Mouse (Mus musculus): ENCODE data around the gene Coq9. TPM values are rescaled to one million over a fixed set of nuclear protein-coding genes. Genes with fewer than 3 reads are reported as not detected.

Gene Coq9
- polyA plus RNA-seq, 1 experiment from 2014 or later, result 72.7 TPM

Other genes with a start within 250 kb of the Coq9 start
- 48.9 and 49.7 TPM in 2 replicates for gene Rspry1, start 236.4 kb upstream of the Coq9 start, polyA plus RNA-seq (2015; fragmentation: Nextera tagmentation; extraction: Ambion mirVana)
- gene Fam192a, start 236.3 kb upstream of the Coq9 start, polyA plus RNA-seq (2015; fragmentation: Nextera tagmentation; extraction: Ambion mirVana), result 72.2 and 74.2 TPM in 2 replicates
- 151 and 160 TPM in 2 replicates for gene Arl2bp, start 171.7 kb upstream of the Coq9 start, polyA plus RNA-seq (2015; fragmentation: Nextera tagmentation; extraction: Ambion mirVana)
- gene Pllp, start 142.0 kb upstream of the Coq9 start, polyA plus RNA-seq (2015; fragmentation: Nextera tagmentation; extraction: Ambion mirVana), result 0.50 and 0.83 TPM in 2 replicates
- not detected in 2 replicates for gene Ccl22, start 92.7 kb upstream of the Coq9 start, polyA plus RNA-seq (2015; fragmentation: Nextera tagmentation; extraction: Ambion mirVana)
- gene Cx3cl1, start 66.3 kb upstream of the Coq9 start, polyA plus RNA-seq (2015; fragmentation: Nextera tagmentation; extraction: Ambion mirVana), result 6.3 and 6.8 TPM in 2 replicates
- gene Ccl17, start 27.9 kb upstream of the Coq9 start, polyA plus RNA-seq (2015; fragmentation: Nextera tagmentation; extraction: Ambion mirVana), result 0.42 TPM in 1 of 2 replicates, not detected in the other
- gene Ciapin1, start within 50 bp of the Coq9 start, polyA plus RNA-seq (2015; fragmentation: Nextera tagmentation; extraction: Ambion mirVana), result 127 and 133 TPM in 2 replicates
- 145 and 149 TPM in 2 replicates for gene Polr2c, start 19.1 kb downstream of the Coq9 start, polyA plus RNA-seq (2015; fragmentation: Nextera tagmentation; extraction: Ambion mirVana)
- 21.4 and 21.7 TPM in 2 replicates for gene Dok4, start 38.0 kb downstream of the Coq9 start, polyA plus RNA-seq (2015; fragmentation: Nextera tagmentation; extraction: Ambion mirVana)
- gene Ccdc102a, start 79.8 kb downstream of the Coq9 start, polyA plus RNA-seq (2015; fragmentation: Nextera tagmentation; extraction: Ambion mirVana), result 46.3 and 46.6 TPM in 2 replicates
- 0.10 and 0.13 TPM in 2 replicates for gene Adgrg5, start 85.4 kb downstream of the Coq9 start, polyA plus RNA-seq (2015; fragmentation: Nextera tagmentation; extraction: Ambion mirVana)
- 7.9 and 8.7 TPM in 2 replicates for gene Adgrg1, start 136.4 kb downstream of the Coq9 start, polyA plus RNA-seq (2015; fragmentation: Nextera tagmentation; extraction: Ambion mirVana)
- 3.0 and 3.3 TPM in 2 replicates for gene Adgrg3, start 179.4 kb downstream of the Coq9 start, polyA plus RNA-seq (2015; fragmentation: Nextera tagmentation; extraction: Ambion mirVana)
- not detected in 2 replicates for gene Drc7, start 216.8 kb downstream of the Coq9 start, polyA plus RNA-seq (2015; fragmentation: Nextera tagmentation; extraction: Ambion mirVana)
- gene Katnb1, start 242.9 kb downstream of the Coq9 start, polyA plus RNA-seq (2015; fragmentation: Nextera tagmentation; extraction: Ambion mirVana), result 24.2 and 25.6 TPM in 2 replicates